Mouse (Mus musculus) liver, postnatal 0 days (tissue): Measurements from ENCODE around the gene Arhgap6. TPM values are rescaled to one million over a fixed set of nuclear protein-coding genes. Genes with fewer than 3 reads are reported as not detected.

Experiments
- ATAC-seq: fragments of 200-750 bp; cut with Nextera tagmentation; 2 replicates; pipeline ENCODE4 v1.8.0; 2017; ENCODE audit warnings: mild to moderate bottlenecking, moderate library complexity
- DNase-seq: peaks from one replicate; pipeline ENCODE4 v3.0.0-alpha.2; 2016
- H3K27ac ChIP-seq: fragments of 300-500 bp; sonication (generic); 2 replicates; pipeline ENCODE4 v1.5.1; 2014; ENCODE audit warnings: antibody characterized with exemption, moderate library complexity, mild to moderate bottlenecking, low read depth
- H3K27me3 ChIP-seq: fragments of 300-500 bp; sonication (generic); 2 replicates; pipeline ENCODE4 v1.6.1; 2014; ENCODE audit warnings: low read length, control low read depth, mixed read lengths; ENCODE audit not compliant: insufficient read depth
- H3K36me3 ChIP-seq: fragments of 300-500 bp; sonication (generic); replicated peaks from 2 replicates; pipeline ENCODE4 v1.6.1; 2014; ENCODE audit warnings: mild to moderate bottlenecking, control low read depth, low read length, moderate library complexity, mixed read lengths; ENCODE audit not compliant: insufficient read depth
- H3K4me1 ChIP-seq: fragments of 300-500 bp; sonication (generic); 2 replicates; pipeline ENCODE4 v1.6.1; 2014; ENCODE audit warnings: antibody characterized with exemption, mild to moderate bottlenecking, control low read depth; ENCODE audit not compliant: insufficient read depth
- H3K4me2 ChIP-seq: fragments of 300-500 bp; sonication (generic); 2 replicates; pipeline ENCODE4 v1.6.1; 2014; ENCODE audit warnings: low read depth, mild to moderate bottlenecking, low read length, moderate library complexity, mixed read lengths
- H3K4me3 ChIP-seq: fragments of 300-500 bp; sonication (generic); 2 replicates; pipeline ENCODE4 v1.5.1; 2014; ENCODE audit warnings: low read depth, low read length
- H3K9ac ChIP-seq: fragments of 300-500 bp; sonication (generic); replicated peaks from 2 replicates; pipeline ENCODE4 v1.6.1; 2014; ENCODE audit warnings: mild to moderate bottlenecking, moderate library complexity
- H3K9me3 ChIP-seq: fragments of 300-500 bp; sonication (generic); 2 replicates; pipeline ENCODE4 v1.6.1; 2016; ENCODE audit warnings: mild to moderate bottlenecking, control low read depth, low read length, mixed read lengths
- CTCF ChIP-seq: sonication (generic); IDR thresholded peaks from 2 replicates; pipeline ENCODE4 v1.5.1; 2016; ENCODE audit warnings: antibody characterized with exemption, low read depth
- EP300 ChIP-seq: IDR thresholded peaks from 2 replicates; pipeline ENCODE4 v1.6.1; 2016; ENCODE audit warnings: antibody characterized with exemption, low read depth, mild to moderate bottlenecking
- WGBS: fragments of 180-500 bp; shearing (Covaris S2); extraction: QIAGEN DNeasy Blood & Tissue Kit; methylation state at CpG from one replicate; pipeline ENCODE4 v1.1.7; 2014; ENCODE audit not compliant: insufficient replicate concordance; 5-methylcytosine and 5-hydroxymethylcytosine counted together
- polyA plus RNA-seq: library from polyadenylated mRNA; unstranded; fragments of >200 nt; fragmentation: Nextera tagmentation; extraction: Ambion mirVana; gene quantifications from 2 replicates; pipeline ENCODE4 v1.2.1, GENCODE M21; 2015

Arhgap6 gene
- polyA plus RNA-seq, 1 experiment from 2014 or later, result 2.9 TPM

DNA sequence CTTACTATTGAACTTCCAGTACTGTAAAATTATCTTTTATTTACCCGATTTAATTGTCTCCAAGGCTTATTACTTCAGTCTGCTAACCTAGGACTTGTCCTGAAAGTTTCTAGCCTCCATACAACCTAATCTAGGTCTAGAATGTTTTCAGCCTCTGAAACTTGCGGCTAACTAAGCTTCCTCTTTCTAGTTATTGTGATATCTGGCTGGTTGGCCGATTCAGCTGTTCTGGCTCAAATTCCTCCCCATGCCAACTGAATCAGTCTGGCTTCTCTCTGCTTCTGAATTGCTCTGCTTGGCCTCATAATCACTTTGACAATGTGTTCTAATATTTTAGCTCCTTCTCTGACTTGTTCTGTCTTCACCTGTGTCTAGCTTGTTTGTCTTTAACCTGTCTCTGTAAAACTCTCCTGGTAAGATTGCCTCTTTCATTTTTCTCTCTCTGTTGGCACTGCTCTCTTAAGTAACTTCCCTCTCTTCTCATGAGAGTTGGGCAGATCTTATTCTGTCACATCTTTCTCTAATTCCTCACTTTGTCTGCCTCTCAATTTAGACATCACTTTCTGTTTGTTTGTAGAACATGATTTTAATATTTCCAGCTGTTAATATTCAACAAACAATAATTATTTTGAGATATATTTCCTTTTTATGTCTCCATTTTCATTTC, 531.2 kb downstream of the Arhgap6 start:
- Histone ChIP-seq H3K4me3 (no peak overlapping the region), H3K4me1 (no peaks in the 10 kb centered on the region), H3K27me3 (no peaks in the 10 kb centered on the region), H3K36me3 (no peaks in the 10 kb centered on the region), H3K4me2 (no peak overlapping the region), H3K27ac (no peak overlapping the region), H3K9ac (no peak overlapping the region), H3K9me3 (no peaks in the 10 kb centered on the region)
- ATAC-seq (no peak), DNase-seq (no peak)
- 60% methylated on average over 3 of the region's 3 CpGs for WGBS
- TF ChIP-seq EP300 (no peak), CTCF (no peak)

- H3K4me1 ChIP-seq, result no peaks in the 10 kb centered on the region
- TF ChIP-seq EP300, result no peak
- TF ChIP-seq CTCF, result peak; percentile 44
- H3K9ac ChIP-seq, result no peak overlapping the region
- DNase-seq (peak; percentile 20), ATAC-seq (no peak)
- H3K4me3 ChIP-seq, result no peak overlapping the region
- no peaks in the 10 kb centered on the region for H3K27me3 ChIP-seq
- no peak overlapping the region for H3K4me2 ChIP-seq
- WGBS, result 38% methylated on average over 3 of the region's 3 CpGs
- no peaks in the 10 kb centered on the region for H3K9me3 ChIP-seq
- no peak overlapping the region for H3K27ac ChIP-seq
- H3K36me3 ChIP-seq, result no peaks in the 10 kb centered on the region
Measured at GRCm38 (mm10) chrX:169332264-169332663, 537.4 kb downstream of the Arhgap6 start.

DNA sequence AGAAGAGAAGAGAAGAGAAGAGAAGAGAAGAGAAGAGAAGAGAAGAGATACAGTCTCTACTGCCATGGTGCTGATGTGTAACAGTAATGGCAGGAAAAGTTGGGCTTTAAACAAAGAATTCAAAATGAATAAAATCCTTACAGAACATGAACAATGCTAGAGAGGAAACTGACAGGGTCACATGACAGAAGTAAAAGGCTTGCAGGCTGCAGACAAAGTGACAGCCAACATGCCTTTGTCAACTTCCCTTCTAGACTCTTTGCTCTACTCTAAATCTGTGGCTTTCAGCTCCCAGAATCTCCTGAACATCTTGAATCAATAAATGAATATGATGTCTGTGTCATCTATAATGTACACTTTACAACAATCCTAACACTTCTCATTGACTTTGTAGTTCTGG, 542.7 kb downstream of the Arhgap6 start:
- H3K4me3 ChIP-seq, result no peak overlapping the region
- no peaks in the 10 kb centered on the region for H3K9me3 ChIP-seq
- H3K27me3 ChIP-seq, result no peaks in the 10 kb centered on the region
- ATAC-seq, result no peak
- no peak overlapping the region for H3K27ac ChIP-seq
- no peak overlapping the region for H3K4me2 ChIP-seq
- no peaks in the 10 kb centered on the region for H3K4me1 ChIP-seq
- no peak for DNase-seq
- H3K36me3 ChIP-seq, result no peaks in the 10 kb centered on the region
- no peak overlapping the region for H3K9ac ChIP-seq
- TF ChIP-seq CTCF, result no peak
- no peak for TF ChIP-seq EP300

DNA sequence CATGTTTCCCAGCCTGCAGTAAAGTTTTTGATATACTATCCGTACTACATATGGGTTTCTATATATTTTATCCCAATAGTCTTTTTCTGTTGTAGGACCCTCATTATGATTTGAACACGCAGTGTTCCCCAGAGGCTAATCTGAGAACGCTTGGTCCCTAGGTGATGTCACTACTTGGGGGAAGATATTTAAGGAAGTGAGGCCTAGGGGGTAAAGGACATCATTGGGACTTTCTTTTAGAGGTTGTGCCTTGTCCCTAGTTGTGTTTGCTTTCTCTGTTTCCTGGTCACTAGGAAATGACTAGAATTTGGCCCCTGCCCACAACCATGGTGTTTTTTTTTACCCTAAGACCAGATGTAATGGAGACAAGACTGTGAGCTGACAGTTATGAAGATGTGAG, 543.3 kb downstream of the Arhgap6 start:
- Histone ChIP-seq H3K36me3 (no peaks in the 10 kb centered on the region), H3K27ac (no peak overlapping the region), H3K27me3 (no peaks in the 10 kb centered on the region), H3K4me1 (no peaks in the 10 kb centered on the region), H3K9me3 (no peaks in the 10 kb centered on the region), H3K4me2 (no peak overlapping the region), H3K4me3 (no peak overlapping the region), H3K9ac (no peak overlapping the region)
- no peak for ATAC-seq
- WGBS, result 58% methylated on average over 3 of the region's 3 CpGs
- TF ChIP-seq EP300, result no peak
- TF ChIP-seq CTCF, result no peak
- no peak for DNase-seq

Other genes starting within 250 kb of the Arhgap6 start
- gene Frmpd4, start 217.9 kb upstream of the Arhgap6 start, polyA plus RNA-seq, result not detected in 2 replicates
- gene Msl3, start 121.2 kb upstream of the Arhgap6 start, polyA plus RNA-seq, result 13.9 and 15.6 TPM in 2 replicates